Mouse (Mus musculus) ES-Bruce4 (cell line): Measurements from ENCODE around the gene Prkd1.

Experiments used
- CTCF ChIP-seq: IDR thresholded peaks from one replicate; pipeline ENCODE4 v1.8.1; 2011; ENCODE audit warnings: low read depth, low read length
- POLR2A ChIP-seq: IDR thresholded peaks from one replicate; pipeline ENCODE4 v1.8.1; 2011; ENCODE audit warnings: low read length; ENCODE audit not compliant: insufficient read depth

DNA sequence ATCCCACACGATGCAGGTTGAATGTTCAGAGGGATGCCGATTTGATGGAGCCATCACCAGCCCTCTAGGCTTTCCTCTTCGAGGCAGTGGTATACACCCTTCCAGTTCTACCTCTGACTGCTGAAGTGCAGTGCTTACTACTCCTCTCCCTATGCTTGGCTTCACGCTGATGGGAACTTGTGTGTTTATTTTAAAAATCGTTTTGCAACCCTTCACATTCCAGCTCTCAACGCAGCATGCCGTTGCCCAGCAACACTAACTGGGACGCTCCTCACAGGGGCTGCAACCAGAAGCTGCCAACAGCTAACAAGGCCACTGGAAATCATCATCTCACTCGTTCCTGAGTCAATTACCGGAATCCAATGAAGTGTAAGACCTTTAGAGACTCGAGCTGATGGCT lies 296.5 kb downstream of the Prkd1 start:
- no peak for TF ChIP-seq POLR2A
- TF ChIP-seq CTCF, result no peak
